Mouse (Mus musculus) retina, postnatal 1 day (tissue): ENCODE measurements around the gene Cacnb2.

Experiments used
- DNase-seq: peaks from one replicate; pipeline ENCODE4 v3.0.0-alpha.2; 2012

The Cacnb2 gene

GRCm38 (mm10) chr2:14874281-14875037, 271.6 kb downstream of the Cacnb2 start:
- DNase-seq: no peak

DNA sequence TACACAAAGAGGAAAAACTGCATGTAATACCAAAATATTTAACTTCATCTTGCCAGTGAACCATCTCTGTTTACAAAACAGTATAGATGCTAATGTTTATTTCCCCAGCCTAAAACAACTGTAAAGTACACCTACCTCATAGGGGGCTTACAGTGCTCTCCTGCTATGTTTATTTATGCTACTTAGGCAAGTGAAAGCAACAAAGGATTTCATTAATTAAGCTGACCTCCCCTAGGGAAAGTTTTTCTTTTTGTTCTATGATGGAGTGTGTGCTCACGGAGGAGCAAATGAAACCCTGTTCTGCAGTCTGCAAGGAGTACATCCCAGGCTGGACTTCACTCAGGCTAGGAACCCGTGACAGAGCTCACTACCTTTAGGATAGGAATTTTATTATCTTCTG, 272.2 kb downstream of the Cacnb2 start:
- no peak for DNase-seq

DNA sequence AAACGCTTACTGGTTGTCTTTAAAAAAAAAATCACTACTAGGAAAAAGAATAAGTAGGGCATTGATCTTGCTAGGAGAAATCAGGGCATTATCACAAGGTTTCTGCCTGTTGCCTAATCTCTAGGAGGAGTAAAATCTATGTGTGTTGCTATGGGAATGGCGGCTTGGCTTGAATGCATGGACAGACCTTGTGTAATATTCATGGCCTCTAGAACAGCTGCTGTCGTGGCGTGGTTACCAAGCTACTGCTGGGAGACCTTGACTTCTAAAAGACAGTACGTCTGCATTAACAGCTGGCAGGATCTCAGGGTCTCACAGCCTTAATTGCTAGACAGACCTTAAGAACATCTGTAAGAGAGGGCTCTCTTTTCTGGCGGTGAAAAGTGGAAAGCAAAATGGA, 272.7 kb downstream of the Cacnb2 start:
- peak; percentile 30 for DNase-seq

GRCm38 (mm10) chr2:14878953-14879352, 276.1 kb downstream of the Cacnb2 start:
- no peak for DNase-seq

- no peak for DNase-seq
Measured at GRCm38 (mm10) chr2:14883460-14883859, 280.6 kb downstream of the Cacnb2 start.

GRCm38 (mm10) chr2:14888406-14889195, 285.7 kb downstream of the Cacnb2 start:
- no peak for DNase-seq

DNA sequence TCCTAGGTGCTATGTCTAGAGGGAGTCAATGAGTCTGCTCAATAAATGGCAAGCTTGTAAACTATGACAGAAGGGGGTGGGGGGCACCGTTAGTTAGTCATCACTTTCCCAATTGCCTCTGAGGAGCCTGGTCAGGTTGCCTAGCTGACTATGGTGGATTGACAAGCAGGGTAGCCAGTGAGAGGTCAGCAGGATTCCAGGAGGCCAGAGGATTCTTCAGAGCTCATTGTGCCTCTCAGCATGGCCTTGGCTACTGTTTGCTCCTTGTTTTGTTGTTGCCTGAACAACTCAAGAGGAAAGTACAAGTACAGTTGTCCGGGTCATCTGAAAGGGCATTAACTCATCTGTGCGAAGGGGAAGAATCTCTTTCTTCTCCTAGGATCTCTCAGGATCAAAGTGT, 300.9 kb downstream of the Cacnb2 start:
- peak; percentile 4 for DNase-seq

DNA sequence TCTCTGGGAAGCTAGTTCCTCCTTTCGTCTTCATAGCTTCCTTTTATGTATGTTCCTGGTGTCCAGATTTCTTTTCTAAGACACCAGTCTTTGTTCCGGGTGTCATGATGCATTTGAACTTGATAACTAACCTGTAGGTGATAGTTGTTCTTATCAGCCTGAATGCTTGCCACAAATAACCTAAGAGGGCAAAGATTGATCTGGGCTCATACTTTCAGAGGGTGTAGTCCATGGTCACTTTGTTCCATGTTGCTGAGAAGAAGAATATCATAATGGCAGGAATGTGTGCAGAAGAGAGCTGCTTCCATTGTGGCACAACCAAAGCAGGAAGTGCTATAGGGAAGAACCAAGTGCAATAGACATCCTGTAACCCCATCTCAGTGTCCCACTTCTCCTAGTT, 302.0 kb downstream of the Cacnb2 start:
- no peak for DNase-seq

DNA sequence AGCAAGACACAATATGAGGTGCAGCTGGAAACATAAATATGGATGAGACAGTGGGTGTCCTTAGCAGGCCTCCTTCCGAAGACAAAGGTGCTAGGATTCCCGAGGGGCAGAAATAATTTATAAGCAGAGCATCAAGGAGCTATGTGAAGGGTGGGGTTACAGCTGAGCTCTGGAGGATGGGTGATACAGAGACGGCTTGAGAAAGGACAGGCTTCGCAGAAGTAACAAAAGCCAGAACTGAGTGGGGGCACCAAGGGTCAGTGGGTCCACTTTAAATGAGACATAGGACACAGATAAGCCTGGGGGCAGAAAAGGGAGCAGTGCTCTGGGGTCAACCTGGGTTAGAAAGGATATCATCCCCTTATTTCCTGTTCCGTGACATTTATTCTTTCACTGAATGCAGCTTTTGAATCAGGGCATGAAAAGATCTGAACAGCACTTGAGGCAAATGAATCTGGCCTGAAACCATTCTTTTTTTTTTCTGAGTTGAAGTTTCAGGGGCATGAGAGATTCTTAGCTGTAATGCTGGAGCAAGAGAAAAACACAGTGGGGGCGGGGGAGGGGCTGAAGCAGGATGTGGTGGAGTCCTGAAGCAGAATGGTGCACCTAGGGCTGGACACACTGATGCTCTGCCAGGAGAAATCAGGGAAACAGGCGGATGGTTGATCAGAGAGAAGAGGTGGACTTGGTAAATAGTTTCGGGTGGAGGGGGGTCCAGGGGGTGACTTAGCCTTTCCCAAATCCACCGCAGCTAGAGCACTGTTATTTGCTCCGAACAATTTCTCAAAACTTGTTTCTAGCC, 304.4 kb downstream of the Cacnb2 start:
- DNase-seq: peak; percentile 4

- DNase-seq: peak; percentile 32
Measured at GRCm38 (mm10) chr2:14917585-14918247, 314.8 kb downstream of the Cacnb2 start.

- DNase-seq: no peak
Measured at GRCm38 (mm10) chr2:14929866-14930265, 327.0 kb downstream of the Cacnb2 start.

GRCm38 (mm10) chr2:14931968-14932367, 329.1 kb downstream of the Cacnb2 start:
- DNase-seq: no peak

GRCm38 (mm10) chr2:14936492-14936891, 333.6 kb downstream of the Cacnb2 start:
- no peak for DNase-seq

DNA sequence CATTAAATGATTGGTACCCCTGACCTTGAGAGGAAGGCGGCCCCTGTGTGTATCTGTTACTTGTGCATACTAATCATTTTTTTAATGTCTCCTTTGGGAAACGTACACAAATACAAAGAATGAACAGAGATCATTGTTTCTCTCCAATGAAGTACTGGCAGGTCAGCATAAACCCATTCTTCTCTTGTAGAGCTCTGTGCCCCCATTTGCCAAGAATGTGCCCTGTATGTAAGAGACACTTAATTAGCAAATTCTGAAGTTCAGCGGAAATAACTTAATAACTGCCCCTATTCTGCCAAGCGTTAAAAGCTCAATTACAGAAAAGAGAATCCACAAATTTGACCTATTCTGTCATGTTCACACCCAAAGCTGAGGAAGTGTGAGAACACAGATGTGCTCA, 339.4 kb downstream of the Cacnb2 start:
- peak; percentile 33 for DNase-seq

DNA sequence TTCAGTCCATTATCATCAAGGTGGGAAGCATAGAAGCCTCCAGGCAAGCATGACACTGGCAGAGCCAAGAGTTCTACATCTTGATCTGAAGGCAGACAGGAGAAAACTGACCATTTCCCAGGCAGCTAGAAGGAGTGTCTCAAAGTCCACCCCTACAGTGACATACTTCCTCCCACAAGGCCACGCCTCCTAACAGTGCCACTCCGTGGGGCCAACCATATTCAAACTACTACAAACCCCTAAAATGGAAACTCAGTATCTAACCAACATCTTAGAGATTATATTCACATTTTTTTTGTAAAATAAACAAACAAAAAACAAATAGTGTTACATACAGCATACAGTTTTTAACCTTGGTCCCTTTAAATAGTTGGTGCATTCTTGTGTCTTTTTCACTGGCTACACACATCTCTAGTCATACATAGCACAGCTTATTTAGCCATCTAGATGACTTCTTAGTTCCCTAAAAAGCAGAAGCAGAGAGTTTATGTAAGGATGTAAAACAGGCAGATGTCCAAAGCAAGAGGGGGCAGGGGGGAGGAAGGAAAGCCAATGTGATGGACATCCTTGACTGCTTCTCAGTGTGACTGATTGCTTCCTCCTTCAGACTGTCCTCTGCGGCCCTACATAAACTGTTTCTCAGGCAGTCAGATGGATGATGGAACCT, 340.9 kb downstream of the Cacnb2 start:
- DNase-seq: no peak

DNA sequence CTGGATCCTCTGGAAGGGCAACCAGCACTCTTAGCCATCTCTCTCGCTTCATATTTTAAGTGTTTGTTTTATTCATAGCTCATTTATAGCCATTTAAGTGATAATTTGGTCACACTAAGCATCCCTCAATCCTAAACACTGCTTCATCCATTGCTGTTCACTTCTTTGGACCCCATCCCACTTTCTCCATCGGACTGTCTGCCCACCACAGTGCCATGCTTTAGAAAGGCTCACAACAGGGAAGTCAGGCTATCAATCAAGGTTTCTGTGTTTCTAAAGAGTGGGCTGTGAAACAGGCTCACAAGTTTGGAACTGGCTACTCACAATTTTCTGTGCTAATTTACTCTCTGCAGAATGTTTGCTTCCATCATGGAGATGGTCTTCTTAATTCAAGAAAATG, 350.2 kb downstream of the Cacnb2 start:
- no peak for DNase-seq

GRCm38 (mm10) chr2:14960963-14961488, 358.1 kb downstream of the Cacnb2 start:
- DNase-seq: no peak

DNA sequence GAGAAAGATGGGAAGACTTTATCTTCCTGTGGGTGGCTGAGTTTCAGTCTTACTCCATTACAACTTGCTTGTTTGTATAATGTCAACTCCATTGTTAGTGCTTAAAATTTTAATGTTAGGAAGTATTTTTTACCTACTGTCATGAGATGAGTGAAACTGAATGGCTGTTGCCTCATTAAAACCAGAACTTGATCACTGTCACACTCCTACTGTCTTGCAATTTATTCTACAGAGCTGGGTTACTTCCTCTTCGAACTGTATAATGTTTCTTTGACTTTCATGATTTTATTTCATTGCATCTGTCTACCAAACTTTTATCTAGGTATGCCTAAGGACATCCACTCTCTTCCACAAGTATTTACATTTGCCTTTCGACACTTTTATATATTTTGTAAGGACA, 358.6 kb downstream of the Cacnb2 start:
- no peak for DNase-seq

GRCm38 (mm10) chr2:14984029-14984428, 381.1 kb downstream of the Cacnb2 start:
- no peak for DNase-seq

GRCm38 (mm10) chr2:14988451-14988850, 385.6 kb downstream of the Cacnb2 start:
- no peak for DNase-seq

GRCm38 (mm10) chr2:14989350-14989749, 386.5 kb downstream of the Cacnb2 start:
- DNase-seq: no peak

DNA sequence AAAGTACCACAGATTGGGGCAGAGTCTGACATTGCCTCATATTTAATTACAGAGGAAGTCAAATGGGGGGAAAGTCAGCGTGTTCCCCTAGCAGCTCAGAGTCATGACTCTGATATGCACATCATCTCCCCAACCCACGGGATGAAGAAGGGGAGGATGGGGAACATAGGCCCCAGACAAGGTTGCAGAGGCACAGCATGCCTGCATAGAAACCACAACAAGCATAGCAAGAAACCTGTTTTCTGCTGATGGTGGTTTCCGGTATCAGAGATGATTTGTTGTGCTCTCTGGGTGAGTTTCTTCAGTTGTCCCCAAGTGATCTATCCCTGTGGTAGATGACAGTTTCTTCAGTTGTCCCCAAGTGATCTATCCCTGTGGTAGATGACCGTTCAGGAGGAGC, 389.6 kb downstream of the Cacnb2 start:
- no peak for DNase-seq
